Mouse (Mus musculus) forebrain, embryonic 11.5 days (tissue): ENCODE measurements around the gene Tbc1d13. TPM values are rescaled to one million over a fixed set of nuclear protein-coding genes. Genes with fewer than 3 reads are reported as not detected.
"Not testable (repeated sequence)": the region's sequence is repeated elsewhere in the genome, so short reads cannot be mapped to it uniquely, and the experiment has no call there.

Source experiments
- ATAC-seq: fragments of 200-750 bp; cut with Nextera tagmentation; replicated peaks from 2 replicates; pipeline ENCODE4 v1.8.0; 2017; ENCODE audit warnings: moderate TSS enrichment; ENCODE audit not compliant: low FRiP score
- DNase-seq: peaks from one replicate; pipeline ENCODE4 v3.0.0-alpha.2; 2017; ENCODE audit warnings: low spot score
- H3K27ac ChIP-seq: fragments of 300-500 bp; sonication (generic); 2 replicates; pipeline ENCODE4 v1.5.1; 2014; ENCODE audit warnings: low read depth, low read length
- H3K27me3 ChIP-seq: fragments of 300-500 bp; sonication (generic); 2 replicates; pipeline ENCODE4 v1.6.1; 2014; ENCODE audit warnings: mild to moderate bottlenecking, low read length, mixed read lengths; ENCODE audit not compliant: control insufficient read depth, insufficient read depth
- H3K36me3 ChIP-seq: fragments of 300-500 bp; sonication (generic); 2 replicates; pipeline ENCODE4 v1.6.1; 2014; ENCODE audit warnings: mild to moderate bottlenecking, low read length, moderate library complexity, mixed read lengths; ENCODE audit not compliant: control insufficient read depth, insufficient read depth
- H3K4me1 ChIP-seq: fragments of 300-500 bp; sonication (generic); replicated peaks from 2 replicates; pipeline ENCODE4 v1.6.1; 2014; ENCODE audit warnings: low read length, mixed read lengths; ENCODE audit not compliant: control insufficient read depth, insufficient read depth
- H3K4me2 ChIP-seq: fragments of 300-500 bp; sonication (generic); 2 replicates; pipeline ENCODE4 v1.6.1; 2014; ENCODE audit warnings: low read depth, mild to moderate bottlenecking, low read length, moderate library complexity, mixed read lengths; ENCODE audit not compliant: severe bottlenecking
- H3K4me3 ChIP-seq: fragments of 300-500 bp; sonication (generic); 2 replicates; pipeline ENCODE4 v1.5.1; 2014; ENCODE audit warnings: low read depth, low read length
- H3K9ac ChIP-seq: fragments of 300-500 bp; sonication (generic); 2 replicates; pipeline ENCODE4 v1.6.1; 2014; ENCODE audit warnings: low read length
- H3K9me3 ChIP-seq: fragments of 300-500 bp; sonication (generic); 2 replicates; pipeline ENCODE4 v1.6.1; 2016; ENCODE audit warnings: low read length, mixed read lengths; ENCODE audit not compliant: control insufficient read depth
- WGBS: fragments of 180-500 bp; shearing (Covaris S2); extraction: QIAGEN DNeasy Blood & Tissue Kit; methylation state at CpG from one replicate; pipeline ENCODE4 v1.1.7; 2014; 5-methylcytosine and 5-hydroxymethylcytosine counted together
- polyA plus RNA-seq: library from polyadenylated mRNA; unstranded; fragments of >200 nt; fragmentation: Nextera tagmentation; extraction: Ambion mirVana; gene quantifications from 2 replicates; pipeline ENCODE4 v1.2.1, GENCODE M21; 2014

Tbc1d13 gene
- polyA plus RNA-seq, 1 experiment from 2014 or later, result 11.6 TPM

- Histone ChIP-seq H3K9ac (no peak overlapping the region), H3K9me3 (no peaks in the 10 kb centered on the region), H3K4me1 (peaks cover 11% of the 10 kb centered on the region; the same call in 1 of the 2 replicates), H3K4me3 (no peak overlapping the region), H3K27ac (no peak overlapping the region), H3K36me3 (no peaks in the 10 kb centered on the region), H3K4me2 (no peak overlapping the region), H3K27me3 (no peaks in the 10 kb centered on the region)
- ATAC-seq (no peak), DNase-seq (no peak)
- WGBS, result 87% methylated on average over 5 of the region's 5 CpGs
These were observed 10.8 kb upstream of the Tbc1d13 start for GRCm38 (mm10) chr2:30122766-30123165.

DNA sequence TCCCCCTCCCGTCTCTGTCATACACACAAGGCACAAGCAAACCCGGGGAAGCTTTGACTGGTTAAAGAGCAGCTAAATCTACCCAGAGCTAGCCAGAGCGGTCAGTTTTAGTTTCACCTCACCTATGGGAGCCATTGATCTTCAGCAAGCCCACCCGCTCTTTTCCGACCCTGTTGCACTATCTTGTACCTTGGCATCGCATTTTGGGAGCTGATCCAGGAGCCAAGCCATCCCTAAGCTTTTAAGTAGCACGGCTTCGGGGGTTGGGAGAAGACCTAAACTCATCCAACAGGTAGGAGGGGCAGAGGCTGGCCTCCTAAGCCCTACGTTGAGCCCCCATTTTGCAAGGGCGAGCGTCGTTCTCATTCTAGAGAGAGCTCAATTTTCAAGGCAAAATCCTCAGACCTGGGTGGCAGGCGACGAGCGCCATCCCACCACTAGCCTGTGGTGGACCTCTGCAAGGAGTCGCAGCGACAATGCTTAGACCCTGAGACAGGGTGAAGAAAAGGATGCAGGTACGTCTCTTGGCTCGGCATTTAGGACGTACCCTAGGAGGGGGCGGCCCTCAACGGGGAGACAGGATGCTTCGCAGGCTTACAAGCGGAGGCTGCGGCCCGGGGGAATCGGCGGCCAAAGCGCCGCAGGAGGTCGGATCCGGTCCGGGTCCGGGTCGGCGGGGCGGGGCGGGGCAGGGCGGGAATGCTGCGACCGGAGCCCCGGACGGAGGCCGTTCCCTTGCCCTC, 9.6 kb upstream of the Tbc1d13 start:
- peaks cover 11% of the 10 kb centered on the region; the same call in 1 of the 2 replicates for H3K4me1 ChIP-seq
- ATAC-seq (peak; percentile 75), DNase-seq (no peak)
- no peaks in the 10 kb centered on the region for H3K9me3 ChIP-seq
- H3K4me3 ChIP-seq, result peak overlapping the region; percentile 76
- H3K27me3 ChIP-seq, result no peaks in the 10 kb centered on the region
- no peaks in the 10 kb centered on the region for H3K36me3 ChIP-seq
- 1% methylated on average over 41 of the region's 44 CpGs for WGBS
- peak overlapping the region; percentile 72 for H3K27ac ChIP-seq
- peak overlapping the region; percentile 85 for H3K9ac ChIP-seq
- peak overlapping the region; percentile 89 for H3K4me2 ChIP-seq

- peak within 1 kb of the TSS; percentile 85 for H3K9ac ChIP-seq
- H3K36me3 ChIP-seq, result no peaks in the 10 kb centered on the region
- H3K9me3 ChIP-seq, result no peaks in the 10 kb centered on the region
- H3K27ac ChIP-seq, result peak within 1 kb of the TSS; percentile 72
- H3K4me2 ChIP-seq, result peak within 1 kb of the TSS; percentile 89
- no peaks in the 10 kb centered on the region for H3K27me3 ChIP-seq
- 11% methylated on average over 27 of the region's 31 CpGs for WGBS
- peak; percentile 95 for DNase-seq
- H3K4me1 ChIP-seq, result peaks cover 7% of the 10 kb centered on the region; the same call in 1 of the 2 replicates
- ATAC-seq, result peak; percentile 94
- H3K4me3 ChIP-seq, result peak within 1 kb of the TSS; percentile 76
These were observed 8.9 kb upstream of the Tbc1d13 start, which contains the start of gene Zer1 for GRCm38 (mm10) chr2:30124472-30125274. Zer1 (minus strand) TSS chr2:30124585.

GRCm38 (mm10) chr2:30128789-30129188, 4.8 kb upstream of the Tbc1d13 start:
- Histone ChIP-seq H3K27me3 (no peaks in the 10 kb centered on the region), H3K4me3 (no peak overlapping the region)
- DNase-seq, result no peak

DNA sequence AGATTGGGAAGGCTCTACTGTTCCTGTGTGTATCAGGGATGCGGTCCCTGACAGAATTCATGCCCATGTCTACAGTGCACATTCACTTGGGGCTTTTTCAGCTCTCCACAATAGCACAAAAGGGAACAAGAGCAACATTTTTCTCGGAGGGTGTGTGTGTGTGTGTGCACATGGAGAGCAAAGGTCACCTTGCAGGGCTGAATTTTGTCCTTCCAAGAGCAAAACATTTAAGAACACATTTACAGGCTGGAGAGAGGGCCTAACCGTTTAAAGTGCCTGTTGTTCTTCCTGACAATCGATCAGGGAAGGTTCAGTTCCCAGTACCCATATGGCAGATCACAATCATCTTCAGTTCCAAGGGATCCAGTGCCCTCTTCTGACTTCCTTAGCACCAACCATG, 3.4 kb upstream of the Tbc1d13 start:
- Histone ChIP-seq H3K9ac (no peak overlapping the region), H3K27ac (no peak overlapping the region), H3K4me1 (peaks cover 11% of the 10 kb centered on the region), H3K4me3 (no peak overlapping the region), H3K36me3 (no peaks in the 10 kb centered on the region), H3K27me3 (no peaks in the 10 kb centered on the region), H3K9me3 (no peaks in the 10 kb centered on the region), H3K4me2 (no peak overlapping the region)
- whole genome bisulfite sequencing, result 92% methylated on average over 4 of the region's 4 CpGs
- ATAC-seq, result no peak
- DNase-seq, result no peak

More at GRCm38 (mm10) chr2:30128789-30129188, 4.8 kb upstream of the Tbc1d13 start:
- Histone ChIP-seq H3K9ac (no peak overlapping the region), H3K4me2 (no peak overlapping the region), H3K36me3 (no peaks in the 10 kb centered on the region), H3K4me1 (peaks cover 1% of the 10 kb centered on the region; the same call in 1 of the 2 replicates), H3K9me3 (no peaks in the 10 kb centered on the region), H3K27ac (no peak overlapping the region)
- 38% methylated on average over 2 of the region's 2 CpGs for WGBS
- ATAC-seq, result no peak

GRCm38 (mm10) chr2:30131240-30131639, 2.3 kb upstream of the Tbc1d13 start:
- peaks cover 13% of the 10 kb centered on the region for H3K4me1 ChIP-seq
- not testable (repeated sequence) for H3K27me3 ChIP-seq, H3K9ac ChIP-seq, H3K4me2 ChIP-seq, H3K27ac ChIP-seq, H3K36me3 ChIP-seq, ATAC-seq, H3K4me3 ChIP-seq, DNase-seq, H3K9me3 ChIP-seq
- 78% methylated on average over 5 of the region's 5 CpGs for WGBS

DNA sequence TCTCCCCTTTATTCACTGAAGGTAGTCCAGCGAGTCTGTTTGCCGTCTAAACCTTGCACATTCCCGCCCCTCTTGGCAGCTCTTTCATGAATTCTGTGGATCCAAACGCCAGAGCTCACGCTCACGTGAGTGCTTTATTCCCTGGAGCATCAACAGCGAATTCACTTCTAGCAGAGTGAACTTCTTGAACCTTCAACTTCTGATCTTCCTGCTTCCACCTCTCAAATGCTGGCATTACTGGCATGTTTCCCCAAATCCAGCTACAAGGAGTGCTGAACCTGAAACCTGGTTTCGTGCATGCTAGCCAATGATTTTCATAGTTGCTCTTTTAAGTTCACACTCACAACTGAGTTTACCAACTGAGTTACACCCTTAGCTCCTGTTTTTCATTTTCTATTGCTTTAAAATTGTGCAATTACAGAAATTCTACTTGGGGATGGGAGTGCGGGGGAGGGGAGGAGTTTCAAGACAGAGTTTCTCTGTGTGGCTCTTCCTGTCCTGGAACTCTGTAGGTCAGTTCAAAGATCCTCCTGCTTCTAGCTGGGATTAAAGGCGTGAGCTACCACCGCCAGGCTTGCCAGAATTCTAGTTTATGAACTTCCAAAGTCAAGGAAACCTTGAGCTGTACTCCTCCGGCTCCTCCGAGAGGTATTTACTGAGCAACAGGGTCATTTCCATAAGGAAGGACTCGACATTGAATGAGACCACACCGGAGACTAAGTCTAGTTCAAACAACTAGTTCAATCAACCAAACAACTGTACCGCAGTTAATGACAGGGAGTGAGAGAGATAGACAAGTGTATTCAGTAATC, 539 bp upstream of the Tbc1d13 start:
- H3K9ac ChIP-seq, result peak overlapping the region; percentile 40
- H3K27ac ChIP-seq, result peak overlapping the region; percentile 4; the same call in 1 of the 2 replicates
- peak overlapping the region; percentile 88 for H3K4me3 ChIP-seq

DNA sequence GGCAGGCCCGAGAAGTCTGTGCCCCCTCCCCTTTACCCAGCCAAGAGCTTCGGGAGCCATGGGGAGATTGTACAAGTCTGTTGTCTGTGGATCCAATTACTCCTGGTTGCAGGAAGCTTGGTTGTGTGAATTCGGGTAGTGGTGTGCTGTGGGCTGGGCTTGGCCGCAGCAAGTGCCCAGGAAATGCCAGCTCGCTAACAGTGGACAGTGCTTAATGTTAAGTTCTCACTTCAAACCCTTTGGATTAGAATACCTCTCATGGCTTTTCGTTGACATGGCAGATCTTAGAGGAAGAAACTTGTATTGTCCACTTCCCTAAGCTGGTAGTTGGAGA, 799 bp downstream of the Tbc1d13 start:
- H3K4me2 ChIP-seq, result peak overlapping the region; percentile 93
- peak overlapping the region; percentile 83 for H3K9ac ChIP-seq
- H3K9me3 ChIP-seq, result no peaks in the 10 kb centered on the region
- ATAC-seq (peak; percentile 14; the same call in 1 of the 2 replicates), DNase-seq (no peak)
- H3K27ac ChIP-seq, result no peak overlapping the region
- H3K36me3 ChIP-seq, result no peaks in the 10 kb centered on the region
- H3K4me3 ChIP-seq, result peak overlapping the region; percentile 88
- no peaks in the 10 kb centered on the region for H3K27me3 ChIP-seq
- peaks cover 13% of the 10 kb centered on the region for H3K4me1 ChIP-seq
- 32% methylated on average over 6 of the region's 6 CpGs for WGBS

More for the DNA sequence above, 539 bp upstream of the Tbc1d13 start:
- WGBS, result 28% methylated on average over 16 of the region's 16 CpGs
- ATAC-seq (no peak), DNase-seq (no peak)
- H3K36me3 ChIP-seq, result no peaks in the 10 kb centered on the region
- H3K9me3 ChIP-seq, result no peaks in the 10 kb centered on the region
- H3K27me3 ChIP-seq, result no peaks in the 10 kb centered on the region
- peak overlapping the region; percentile 93 for H3K4me2 ChIP-seq
- peaks cover 13% of the 10 kb centered on the region for H3K4me1 ChIP-seq
